Mouse (Mus musculus) adrenal gland, postnatal 14 days (tissue): ENCODE results near the gene Ibtk. TPM values are rescaled to one million over a fixed set of nuclear protein-coding genes. Genes with fewer than 3 reads are reported as not detected.
A peak's percentile ranks its signal among the peaks of the same experiment; 100 is the strongest.
"Not testable (repeated sequence)": the region's sequence is repeated elsewhere in the genome, so short reads cannot be mapped to it uniquely, and the experiment has no call there.

Experiments used
- DNase-seq: peaks from one replicate; pipeline ENCODE4 v3.0.0; 2021; ENCODE audit warnings: mixed read lengths
- long read RNA-seq, 2 experiments: library from polyadenylated mRNA; stranded (forward); transcript quantifications; one replicate each; pipeline ENCODE4 v2.0.0; 2021
- total RNA-seq: library from RNA; stranded (reverse); gene quantifications from 2 replicates; pipeline ENCODE4 v1.2.3, GENCODE M21; 2021

Ibtk gene
- 35.8 and 40.9 TPM in 2 replicates for total RNA-seq
- long read RNA-seq, experiment 1, full-length matches to known transcripts, result 12 of 24 reads
- long read RNA-seq, experiment 1, partial matches to known transcripts, result 2 of 24 reads
- long read RNA-seq, experiment 1, other reads (novel, unspliced or antisense), result 10 of 24 reads
- long read RNA-seq, experiment 2, full-length matches to known transcripts, result 8 of 23 reads
- long read RNA-seq, experiment 2, partial matches to known transcripts, result 5 of 23 reads
- long read RNA-seq, experiment 2, other reads (novel, unspliced or antisense), result 10 of 23 reads

DNA sequence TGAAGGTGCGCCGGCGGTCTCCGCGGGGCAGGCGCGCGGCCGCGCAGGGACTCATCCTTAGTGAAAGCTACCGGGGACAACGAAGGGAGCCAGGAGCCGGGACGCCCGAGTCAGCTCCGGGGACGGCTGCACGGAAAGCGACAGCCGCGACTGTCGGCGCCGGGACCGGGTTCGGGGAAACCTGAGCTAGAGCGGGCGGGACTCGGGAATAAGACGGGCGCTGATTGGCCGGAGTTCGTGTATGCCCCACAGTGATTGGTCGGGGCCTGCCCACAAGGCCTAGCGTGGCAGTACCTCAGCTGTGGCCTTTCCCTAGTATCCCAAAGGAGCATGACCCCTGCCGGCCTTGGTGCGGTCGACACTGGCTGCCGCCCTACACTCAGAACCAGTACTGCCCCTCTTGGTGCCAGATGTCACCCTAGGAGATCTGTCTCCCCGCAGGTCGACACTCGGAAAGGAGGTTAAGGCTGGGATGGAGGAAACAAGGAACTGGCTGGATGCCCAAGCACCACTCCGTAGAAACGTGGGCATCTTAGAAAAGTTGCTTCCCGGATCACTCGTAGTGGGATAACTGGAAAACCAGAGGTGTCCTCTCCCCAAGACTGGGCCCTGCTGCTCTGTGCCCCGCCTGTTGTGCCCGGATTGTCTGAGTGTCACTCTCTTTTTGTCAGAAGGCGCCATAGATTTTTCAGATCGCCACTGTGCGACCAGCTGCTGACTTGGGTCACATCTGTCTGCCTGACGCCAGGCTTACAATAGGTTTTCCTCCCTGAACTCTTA, at the start of gene Ibtk:
TSS of gene Ibtk (minus strand) at position 193 of the 780 bp plus-strand sequence.
- peak; percentile 99 for DNase-seq

DNA sequence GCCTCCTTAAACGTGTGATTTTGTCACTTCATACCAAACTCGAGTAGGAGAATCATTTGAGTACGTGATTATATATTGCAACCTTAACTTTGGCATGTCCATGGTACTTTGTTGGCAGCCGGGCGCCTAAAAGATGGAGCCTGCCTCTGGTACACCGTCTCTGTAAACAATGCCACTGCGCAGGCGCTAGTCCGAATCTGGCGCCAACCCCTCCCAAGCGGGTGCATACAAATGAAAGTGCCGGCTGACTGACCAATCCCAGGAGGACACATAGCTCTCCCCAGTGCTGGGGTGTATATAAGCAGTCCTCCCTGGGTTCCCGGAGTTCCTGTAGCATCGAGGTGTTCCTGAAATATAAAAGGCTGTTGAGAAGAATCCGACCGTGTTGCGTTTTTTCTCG, 42.4 kb upstream of the Ibtk start:
- not testable (repeated sequence) for DNase-seq

DNA sequence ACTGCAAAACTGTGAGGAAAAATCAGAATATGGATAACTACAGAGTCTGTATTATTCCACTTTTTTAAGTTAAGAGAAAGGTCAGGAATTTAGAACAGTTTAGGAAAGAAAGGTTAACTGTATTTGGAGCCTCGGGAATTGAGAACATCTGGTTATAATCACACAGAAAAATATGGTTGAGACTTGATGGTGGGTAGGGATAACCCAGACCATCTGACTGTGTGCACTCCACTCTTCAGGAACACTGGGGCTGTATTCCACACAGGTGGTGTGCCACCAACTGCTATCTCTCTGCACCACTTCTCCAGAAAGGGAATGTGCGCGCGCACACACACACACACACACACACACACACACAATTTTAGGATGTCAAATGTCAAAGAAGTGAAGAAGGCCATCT, 31.1 kb upstream of the Ibtk start:
- DNase-seq, result no peak

DNA sequence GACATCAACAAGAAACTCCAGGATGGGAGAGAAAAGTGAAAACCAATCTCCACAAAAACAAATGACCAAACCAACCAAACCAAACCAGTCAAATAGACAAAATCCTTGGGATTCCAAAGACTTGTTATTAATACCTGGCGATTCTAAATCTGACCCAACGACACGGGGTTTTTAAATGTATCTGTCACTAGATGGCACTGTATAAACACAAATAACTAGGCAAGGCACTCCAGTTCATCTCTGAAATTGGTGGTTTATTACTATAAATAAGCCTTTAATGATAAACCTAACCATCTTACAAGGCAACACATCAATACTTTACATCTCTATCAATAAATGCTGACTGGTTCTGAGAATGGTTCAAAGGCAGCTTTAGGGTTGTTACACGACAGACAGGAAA, 30.3 kb upstream of the Ibtk start:
- DNase-seq, result no peak

DNA sequence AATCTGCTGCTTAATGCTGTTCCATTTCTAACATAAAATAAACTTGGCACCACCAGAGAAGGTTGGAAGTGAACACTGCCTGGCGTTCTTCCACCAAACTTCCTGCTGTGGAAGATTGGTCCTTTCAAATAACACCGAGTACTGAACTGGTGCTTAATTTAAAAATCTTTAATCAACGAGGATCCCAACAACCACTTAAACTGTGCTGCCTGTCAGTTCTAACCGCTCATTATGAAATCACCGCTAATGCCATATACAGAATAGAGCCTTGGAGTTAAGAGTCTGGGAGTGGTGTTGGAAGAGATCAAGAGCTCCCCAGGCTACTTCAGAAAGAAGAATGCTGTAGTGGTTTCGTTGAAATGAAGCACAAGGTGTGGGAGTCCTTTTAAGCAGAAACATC, 28.4 kb upstream of the Ibtk start:
- no peak for DNase-seq

DNA sequence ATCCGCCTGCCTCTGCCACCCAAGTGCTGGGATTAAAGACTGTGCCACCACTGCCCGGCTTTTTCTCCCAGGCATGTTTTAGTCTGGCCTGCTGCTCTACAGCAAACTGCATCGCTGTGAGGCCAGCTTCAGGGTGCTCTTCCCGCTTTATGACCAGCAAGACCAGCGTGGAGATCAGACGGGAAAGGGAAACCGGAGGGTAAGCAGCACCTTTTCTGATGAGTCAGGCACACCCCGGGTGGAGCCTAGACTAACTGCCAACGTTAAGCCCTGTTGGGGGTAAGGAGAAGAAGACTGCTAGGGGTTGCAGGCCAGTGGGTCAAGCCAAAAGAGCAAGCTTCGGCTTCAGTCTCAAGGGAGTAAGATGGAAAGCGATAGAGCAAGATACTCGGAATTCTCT, 23.1 kb upstream of the Ibtk start:
- no peak for DNase-seq

DNA sequence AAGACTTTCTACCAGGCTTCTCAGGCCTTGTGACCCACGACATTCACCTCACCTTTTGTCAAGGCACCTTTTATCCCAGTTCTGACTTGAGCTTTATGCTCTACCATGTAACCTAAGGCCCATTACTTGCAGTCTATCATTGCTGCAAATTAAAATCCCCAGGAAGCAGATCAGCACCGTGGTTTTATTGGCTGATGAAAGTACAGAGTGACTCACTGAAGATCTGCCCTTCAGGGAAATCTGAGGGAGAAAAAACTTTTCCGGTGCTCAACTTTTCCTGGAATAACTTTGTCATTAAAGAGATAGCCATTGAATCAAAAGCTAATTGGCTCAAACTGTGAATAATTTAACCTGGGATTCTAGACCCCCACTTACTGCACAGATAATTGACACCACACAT, 22.3 kb upstream of the Ibtk start:
- DNase-seq, result no peak

DNA sequence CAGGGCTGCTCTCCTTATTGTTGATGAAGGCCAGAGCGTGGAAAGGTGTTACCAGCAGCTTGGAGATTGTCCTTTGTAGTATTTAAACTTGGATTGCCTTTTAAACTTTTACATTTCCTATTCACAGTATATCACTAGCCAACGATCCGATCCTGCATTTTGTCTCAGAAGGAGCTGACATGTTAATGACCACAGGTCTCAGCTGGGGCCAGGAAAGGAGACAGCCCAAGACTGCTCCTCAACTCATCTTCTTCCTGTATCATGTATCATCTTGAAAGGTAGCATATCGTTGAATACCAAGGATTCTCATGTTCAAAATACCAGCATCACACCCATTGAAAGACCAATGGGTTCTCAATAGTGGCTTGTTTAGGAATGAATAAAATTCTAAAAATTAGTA, 21.2 kb upstream of the Ibtk start:
- no peak for DNase-seq

DNA sequence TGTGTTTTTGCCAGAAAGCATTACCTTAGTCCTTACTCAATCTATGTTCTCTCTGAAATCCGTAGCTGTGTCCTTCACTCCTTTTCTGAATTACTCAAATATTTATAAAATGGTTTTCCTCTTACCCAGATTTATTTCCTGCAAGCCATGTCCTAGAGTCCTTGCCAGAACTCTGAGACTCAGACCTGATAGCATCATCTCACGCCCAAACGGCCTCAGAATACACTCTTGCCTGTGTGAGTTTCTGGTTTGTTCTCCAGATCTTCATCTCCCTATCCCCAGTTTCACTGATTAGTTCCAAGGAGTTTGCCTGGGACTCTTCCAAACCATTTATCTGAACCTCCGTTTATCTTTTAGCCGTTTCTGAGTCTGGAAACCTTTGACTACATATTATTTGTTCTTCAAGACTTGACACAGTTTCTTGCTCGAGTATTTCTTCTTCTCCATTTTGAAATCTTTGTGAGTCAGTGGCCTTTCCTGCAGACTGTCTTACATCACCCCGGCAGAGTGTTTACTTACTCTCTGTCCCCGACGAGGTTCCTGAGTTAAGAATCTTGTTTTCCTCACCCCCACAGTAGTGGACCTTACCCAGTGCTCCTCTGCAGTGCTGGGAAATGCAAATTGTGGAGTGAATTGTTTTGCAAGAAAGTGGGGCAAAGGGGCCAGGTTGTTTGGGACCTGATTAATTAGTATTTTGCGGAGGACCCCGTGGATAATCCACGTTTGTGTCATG, 20.1 kb upstream of the Ibtk start:
- DNase-seq, result no peak

DNA sequence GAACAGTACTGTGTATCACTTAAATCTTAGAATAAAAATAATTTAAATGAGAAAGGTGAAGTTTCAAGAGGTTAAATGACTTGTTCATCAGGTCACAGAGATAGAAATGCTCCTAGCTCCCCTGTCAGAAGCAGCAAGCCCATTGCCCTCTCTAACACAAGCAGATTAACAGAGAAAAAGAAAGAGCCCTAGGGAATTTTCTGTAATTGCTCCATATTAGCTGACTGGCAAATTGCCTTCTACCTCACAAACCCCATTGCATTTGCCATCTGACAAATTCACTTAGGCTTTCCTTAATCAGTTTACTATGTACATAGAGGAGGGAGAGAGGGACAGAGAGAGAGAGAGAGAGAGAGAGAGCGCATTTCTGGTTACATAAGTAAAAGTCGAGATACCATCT, 18.1 kb upstream of the Ibtk start:
- DNase-seq, result no peak

DNA sequence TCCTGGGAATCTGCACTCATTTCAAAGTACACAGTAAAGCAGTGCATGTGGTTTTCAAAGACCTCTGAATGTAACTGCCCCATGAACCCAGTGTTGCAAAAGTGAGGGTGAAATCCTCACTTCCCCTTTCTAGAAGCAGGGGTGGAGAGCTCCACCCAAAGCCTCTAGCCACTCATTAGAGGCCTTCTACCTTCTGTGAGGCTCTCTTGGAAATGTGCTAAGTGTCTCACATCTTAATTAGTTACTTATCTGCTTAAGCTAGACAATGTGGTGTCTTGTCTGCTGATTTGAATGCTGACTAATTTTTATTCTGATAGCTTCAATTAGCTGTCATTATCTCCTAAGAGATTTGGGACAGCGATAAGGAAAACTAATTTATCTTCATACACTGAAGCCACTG, 13.3 kb upstream of the Ibtk start:
- no peak for DNase-seq

DNA sequence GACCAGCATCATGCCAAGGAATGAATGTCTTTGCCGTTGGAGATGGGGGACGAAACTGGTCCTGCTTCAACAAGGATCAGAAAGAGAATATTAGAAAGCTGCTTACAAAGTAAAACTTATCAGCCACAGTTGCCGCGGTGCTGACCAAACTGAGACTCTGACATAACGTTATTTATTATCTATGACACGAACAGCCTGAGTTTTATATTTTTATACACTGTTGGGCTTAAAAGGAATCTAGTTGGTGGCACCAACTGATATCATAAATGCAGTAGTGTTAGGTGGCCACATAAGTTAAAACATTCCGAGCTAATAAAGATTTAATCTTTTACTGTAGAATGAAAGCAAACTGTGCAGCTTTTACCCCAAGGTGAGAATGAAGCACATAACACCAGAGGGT, 1.7 kb upstream of the Ibtk start:
- no peak for DNase-seq

DNA sequence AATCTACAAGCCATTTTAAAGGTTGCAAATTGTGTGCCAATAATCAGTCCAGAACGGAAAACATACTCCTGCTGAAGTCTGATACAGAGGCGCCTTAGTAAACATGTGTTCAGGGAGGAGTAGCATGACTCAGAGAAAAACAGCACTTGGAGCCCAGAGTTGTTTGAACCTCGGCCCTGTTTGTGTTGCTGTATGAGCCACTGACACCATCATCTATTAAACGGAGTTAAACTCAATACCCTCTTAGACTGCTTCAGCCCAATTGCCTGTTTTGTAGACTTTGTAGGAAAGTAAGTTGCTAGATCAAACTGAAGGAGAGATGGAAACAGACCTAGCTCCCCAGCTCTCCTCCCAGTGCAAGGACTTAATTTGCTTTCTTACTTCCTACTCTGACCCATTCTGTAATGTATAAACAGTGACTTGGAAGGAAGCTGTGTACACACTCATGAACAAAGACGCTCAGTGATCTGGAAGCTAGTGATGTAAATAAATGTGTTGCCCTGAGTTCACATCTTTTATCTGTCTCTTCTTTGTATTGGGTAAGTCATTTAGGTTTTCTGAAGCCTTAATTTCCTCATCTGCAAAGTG, 882 bp upstream of the Ibtk start:
- DNase-seq, result no peak

DNA sequence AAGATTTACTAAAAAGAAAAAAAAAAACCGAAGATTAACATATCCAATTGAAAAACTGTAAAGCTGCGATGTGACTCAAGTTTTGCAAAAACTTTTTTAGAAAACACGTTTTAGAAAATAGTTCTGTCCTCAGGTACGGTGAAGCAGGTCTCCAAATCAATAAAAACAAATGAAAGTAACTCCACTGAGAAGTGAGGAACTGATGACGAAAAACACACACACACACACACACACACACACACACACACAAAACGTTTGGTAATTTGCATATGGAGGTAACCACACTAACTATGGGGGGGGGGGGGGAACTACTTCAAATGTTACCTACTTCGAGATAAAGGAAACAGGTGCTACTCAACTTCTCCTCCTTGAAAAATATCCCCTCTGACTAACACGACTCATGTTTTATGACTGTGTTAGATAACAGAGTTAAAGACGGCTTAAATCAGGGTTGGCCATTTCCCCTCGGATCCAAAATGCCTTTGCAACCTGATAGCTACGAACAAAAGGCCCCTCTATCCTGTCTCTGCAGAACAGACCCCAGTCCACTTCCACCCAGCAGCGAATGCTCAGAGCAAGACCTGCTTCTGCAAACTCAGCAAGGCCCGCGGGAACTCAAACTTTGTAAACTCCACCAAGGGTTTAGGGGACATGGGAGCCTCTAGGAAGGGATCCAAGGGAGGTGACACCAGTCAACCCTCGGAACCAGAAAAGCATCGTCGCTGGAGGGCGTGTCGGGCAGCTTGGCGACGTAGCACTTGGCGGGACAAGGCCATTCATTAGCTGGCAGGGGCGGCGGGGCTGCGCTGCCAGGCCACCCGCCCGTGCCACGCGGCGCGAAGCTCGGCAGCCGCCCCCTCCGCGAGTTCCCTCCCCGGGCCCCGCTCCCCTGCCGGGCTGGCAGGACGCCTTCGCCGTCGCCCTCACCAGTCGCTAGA, 661 bp downstream of the Ibtk start:
- DNase-seq, result peak; percentile 93

DNA sequence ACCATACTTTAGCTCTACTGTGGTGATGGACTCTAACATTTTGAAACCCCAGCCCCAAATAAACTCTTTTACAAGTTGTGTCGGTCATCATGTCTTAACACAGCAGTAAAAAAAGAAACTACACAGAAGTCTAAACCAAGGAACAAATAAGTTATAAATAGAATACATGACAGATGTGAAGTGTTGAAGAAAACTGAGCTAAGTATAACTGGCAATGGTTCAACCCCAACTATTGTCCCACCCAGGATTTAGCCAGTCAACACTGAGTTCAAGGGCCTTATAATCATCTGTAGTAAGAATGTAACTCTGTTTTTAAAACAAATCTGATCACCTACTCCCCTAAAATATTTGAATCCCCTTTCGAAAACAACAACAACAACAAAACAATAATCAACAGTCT, 3.6 kb downstream of the Ibtk start:
- DNase-seq, result no peak

DNA sequence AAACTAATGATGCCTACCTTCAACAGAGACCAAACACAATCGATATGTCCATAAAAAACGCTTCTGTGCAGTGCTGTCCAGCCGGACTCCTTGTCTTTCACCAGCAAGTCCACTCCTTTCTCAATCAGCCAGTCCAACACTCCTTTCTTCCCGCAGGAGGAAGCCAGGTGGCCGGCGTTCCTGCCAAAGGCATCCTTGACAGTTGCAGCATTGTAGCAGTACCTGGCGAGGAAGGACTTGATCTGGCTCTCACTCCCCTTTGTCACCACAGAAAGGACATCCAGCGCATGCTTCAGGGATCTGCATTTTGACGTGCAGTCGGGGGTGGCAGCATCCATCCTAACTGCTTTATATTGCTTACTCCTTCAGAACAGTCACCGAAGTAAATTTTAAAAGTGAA, 5.8 kb downstream of the Ibtk start:
- no peak for DNase-seq

DNA sequence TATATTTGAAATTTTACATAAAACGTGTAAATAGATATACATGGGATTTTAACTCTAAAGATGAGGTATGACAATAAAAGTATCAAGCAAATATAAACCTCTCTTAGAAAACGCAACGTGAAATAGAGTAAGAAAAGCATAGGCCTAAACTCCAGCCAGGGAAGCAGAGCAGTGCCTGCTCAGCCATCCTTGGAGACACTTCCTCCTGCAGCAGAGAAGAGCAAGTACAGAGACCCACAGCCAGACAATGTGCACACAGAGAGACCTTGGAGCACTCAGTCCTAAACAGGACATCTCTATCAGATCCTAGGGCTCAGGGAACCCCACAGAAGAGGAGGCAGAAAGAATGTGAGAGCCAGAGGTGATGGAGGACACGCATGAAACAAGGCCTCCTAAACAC, 7.0 kb downstream of the Ibtk start:
- no peak for DNase-seq

DNA sequence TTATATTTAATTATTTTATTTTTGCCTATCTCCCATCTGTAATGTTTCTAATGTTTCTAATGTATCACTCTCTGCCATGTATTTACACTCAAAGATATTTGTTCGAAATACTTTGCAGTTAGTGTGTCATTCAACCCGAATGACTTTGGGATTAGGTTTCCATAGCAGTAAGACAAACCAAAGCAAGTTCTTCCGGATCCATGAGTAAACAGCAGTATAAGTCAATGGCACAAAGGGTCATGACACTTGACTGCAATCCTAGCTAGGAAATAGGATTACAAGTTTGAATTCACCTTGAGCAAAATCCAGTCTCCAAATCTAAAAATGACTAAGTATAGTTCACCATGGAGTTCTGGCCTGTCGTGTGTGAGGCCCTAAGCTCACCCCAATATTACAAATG, 9.9 kb downstream of the Ibtk start:
- DNase-seq, result no peak

DNA sequence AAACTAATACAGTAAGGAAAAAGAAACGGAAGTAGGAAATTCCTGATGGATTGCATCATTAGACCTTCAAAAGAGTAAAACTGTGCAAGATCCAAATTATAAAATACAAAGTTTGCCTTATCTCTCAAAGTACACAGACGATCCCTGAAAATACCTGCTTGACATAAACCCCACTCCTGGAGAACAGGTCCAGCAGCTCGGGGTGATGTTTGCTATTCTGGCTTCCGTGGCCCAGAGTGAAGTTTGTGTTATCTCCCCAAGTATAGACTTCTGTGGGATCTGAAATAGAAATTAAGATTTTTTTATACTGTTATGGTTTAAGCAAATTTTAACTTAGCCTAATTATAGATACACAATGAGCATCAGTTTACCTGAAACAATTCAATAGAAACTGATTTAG, 14.3 kb downstream of the Ibtk start:
- DNase-seq, result no peak

DNA sequence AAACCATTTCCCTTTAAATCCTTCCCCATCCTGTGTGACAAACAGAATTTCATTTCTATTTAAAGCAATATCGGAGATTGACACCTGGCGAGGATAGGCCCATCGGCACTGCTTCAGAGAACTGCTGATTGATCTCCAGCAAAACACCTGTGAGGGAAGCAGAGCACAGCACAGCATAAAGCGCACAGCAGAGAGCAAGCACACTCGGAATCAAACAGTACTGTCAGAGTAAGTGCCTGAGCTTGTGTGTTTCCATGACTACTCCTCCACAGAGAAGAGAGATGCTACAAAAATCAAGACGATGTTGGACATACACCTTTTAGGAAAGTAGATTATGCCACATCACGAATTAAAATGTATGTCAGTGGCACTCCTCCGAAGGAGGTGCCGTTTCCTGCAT, 25.1 kb downstream of the Ibtk start:
- DNase-seq, result no peak

DNA sequence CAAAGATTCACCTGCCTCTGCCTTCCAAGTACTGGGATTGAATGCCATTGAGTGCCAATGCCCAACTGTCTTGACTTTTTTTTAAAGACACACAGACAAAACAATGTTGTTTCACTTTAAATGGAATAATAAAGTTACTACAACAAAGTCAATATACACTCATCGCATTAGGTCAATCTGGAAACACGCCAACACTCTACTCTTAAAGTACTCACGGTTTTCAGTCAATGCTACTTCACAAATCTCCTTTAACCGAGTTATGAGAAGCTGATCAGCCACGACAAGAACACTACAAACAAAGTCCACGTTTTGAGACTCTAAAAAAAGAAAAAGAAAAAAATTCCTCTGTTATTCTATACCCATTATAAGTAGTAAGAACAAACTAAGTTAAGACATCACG, 31.8 kb downstream of the Ibtk start:
- DNase-seq, result no peak

DNA sequence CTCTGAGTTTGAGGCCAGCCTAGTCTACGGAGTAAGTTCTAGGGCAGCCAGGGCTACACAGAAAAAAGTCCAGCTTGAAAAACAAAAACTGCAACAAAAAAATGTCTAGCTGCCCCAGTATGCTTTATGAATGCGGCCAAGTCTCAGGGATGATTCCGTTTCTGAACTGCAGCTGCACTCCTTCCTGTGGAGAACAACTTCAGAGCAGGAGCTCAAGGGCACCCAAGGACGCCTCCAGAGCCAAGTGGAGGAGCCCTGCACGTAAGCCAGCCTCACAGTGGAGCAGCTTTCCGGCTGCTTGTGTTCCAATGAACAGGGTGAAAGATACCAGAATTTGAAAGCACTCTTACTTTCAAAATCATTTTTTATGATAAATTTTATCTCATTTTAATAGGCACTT, 41.8 kb downstream of the Ibtk start:
- peak; percentile 11 for DNase-seq
